Mouse (Mus musculus) adrenal gland, adult 2 months (tissue): ENCODE measurements around the gene Uqcr11. TPM values are rescaled to one million over a fixed set of nuclear protein-coding genes. Genes with fewer than 3 reads are reported as not detected.

ENCODE experiments used
- DNase-seq: peaks from one replicate; pipeline ENCODE4 v3.0.0; 2021
- polyA plus RNA-seq: library from polyadenylated mRNA; depleted of rRNA; stranded (reverse); fragments of >200 nt; gene quantifications from 2 replicates; pipeline ENCODE4 v1.2.3, GENCODE M21; 2012
- total RNA-seq, 2 experiments: library from RNA; stranded (reverse); gene quantifications; 2 replicates each; pipeline ENCODE4 v1.2.3; 2021

Gene Uqcr11
- total and polyA plus RNA-seq, 3 experiments = 714 to 2,955 (median 1,027) TPM

GRCm38 (mm10) chr10:80431570-80432386 lies 25.1 kb upstream of the Uqcr11 start:
- no peak for DNase-seq

DNA sequence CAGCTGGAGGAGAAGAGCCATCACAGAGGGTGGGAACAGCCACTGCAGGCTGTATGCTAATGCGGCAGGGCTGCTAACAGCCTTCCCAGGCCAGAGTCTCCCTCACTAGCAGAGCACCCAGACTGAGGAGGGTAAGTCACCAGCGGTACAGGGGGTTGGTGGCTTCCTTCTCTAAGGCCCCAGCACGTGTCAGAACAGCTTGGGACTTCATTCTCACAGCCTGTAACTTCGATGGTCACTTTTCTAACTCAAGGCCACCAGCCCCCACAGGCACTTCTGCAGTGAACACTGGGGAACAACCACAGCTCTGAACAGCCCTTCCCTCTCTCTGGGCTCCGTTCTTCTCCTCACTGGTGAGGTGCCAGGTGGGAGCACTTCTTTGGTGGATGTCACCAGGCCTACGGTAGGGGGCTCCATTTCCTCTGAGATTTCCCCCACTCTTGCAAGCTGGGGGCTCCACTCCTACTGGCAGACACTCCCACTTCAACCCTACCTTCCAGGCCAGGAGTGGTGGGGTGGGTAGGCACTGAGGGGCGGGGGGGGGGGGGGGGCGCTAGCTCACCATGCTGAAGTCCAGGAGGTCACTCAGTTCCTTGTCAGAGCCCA lies 23.8 kb upstream of the Uqcr11 start:
- no peak for DNase-seq

DNA sequence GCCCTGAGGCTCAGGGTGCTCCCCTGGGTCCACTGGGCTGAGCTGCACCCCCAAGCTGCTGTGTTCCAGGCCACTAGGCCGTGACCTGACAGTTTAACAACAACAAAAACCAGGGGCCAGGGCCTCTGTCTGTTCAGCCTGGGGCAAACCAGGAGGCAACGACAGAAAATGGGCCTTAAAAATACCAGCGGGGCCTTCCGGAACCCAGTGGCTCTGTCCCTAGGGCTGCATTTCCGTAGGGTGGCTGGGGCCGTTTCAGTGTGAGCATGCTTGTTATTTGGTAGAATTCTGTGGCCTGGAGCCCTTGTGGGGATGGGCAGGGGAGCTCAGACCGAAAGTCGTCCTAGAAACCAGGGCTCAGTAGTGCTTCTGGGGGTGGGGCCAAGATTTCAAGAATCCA lies 23.2 kb upstream of the Uqcr11 start:
- peak; percentile 2 for DNase-seq

DNA sequence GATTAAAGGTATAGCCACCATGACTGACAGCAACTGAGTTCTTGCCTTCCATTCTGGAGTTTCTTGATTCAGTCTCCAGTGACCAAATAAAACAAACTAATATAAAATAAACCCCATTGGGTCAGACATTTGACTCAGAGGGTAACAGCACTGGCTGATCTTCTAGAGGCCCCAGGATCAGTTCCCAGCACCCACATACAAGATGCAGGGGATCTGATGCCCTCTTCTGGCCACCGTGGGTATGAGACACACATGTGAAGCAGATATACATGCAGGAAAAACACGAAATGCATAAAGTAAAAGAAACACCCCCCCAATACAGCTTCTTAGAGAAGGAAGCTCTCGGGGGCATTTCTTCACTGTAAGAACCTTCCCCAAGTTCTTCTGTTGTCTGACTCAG lies 18.4 kb upstream of the Uqcr11 start:
- DNase-seq = no peak

DNA sequence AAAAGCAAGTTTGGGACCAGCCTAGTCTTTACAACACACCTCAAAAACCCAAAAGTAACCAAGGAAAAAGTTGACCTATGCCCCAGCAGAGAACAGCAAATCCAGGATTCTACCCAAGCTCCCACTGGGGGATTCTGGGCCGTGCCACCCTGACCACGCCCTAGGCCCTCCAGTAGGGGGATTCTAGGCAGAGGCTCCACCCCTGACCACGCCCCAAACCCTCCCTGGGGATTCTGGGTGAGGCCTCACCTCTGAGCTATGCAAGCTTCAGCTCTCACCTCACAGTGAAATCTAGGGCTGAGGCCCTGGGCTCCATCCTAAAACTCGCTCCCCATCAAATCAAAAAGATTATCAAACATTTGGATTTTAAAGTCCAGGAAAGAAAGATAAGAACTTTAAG lies 16.9 kb upstream of the Uqcr11 start:
- no peak for DNase-seq

DNA sequence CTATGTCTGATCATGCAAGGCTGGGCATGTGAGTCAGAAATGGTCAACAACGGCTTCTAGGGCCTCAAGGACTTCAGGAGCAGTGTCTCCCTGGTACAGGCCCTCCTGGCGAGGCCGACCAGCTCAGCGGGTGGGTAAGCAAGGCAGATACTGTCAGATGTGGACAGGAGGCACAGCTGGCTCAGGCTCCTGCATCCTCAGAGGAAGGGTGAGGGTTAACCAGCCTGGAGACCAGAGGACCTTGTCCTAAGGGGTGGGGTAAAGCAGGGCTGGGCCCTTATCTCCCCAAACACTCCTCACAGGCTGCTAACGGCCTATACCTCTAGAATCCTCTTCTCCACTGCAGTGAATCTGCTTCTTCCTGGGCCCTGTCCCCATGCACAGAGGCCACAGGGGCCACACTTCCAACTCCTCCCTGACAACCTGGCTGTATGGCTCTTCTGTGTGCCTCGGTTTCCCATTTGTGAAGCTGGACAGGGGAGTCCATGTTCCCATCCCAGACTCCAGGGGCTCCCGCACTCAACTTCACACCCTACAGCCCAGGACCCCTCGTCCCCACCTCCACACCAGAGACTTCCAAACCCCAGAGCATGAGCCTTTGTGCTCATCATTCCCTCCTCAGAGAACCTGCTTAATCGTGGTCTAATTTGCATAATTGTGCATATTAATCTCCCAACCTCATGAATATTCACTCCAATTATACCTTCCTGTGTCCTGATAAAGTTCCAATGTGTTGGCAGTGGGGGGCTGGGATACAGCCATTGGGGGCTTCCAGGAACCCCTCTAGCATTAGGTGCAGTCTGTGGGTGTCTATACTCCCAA lies 15.2 kb upstream of the Uqcr11 start:
- DNase-seq = peak; percentile 87

DNA sequence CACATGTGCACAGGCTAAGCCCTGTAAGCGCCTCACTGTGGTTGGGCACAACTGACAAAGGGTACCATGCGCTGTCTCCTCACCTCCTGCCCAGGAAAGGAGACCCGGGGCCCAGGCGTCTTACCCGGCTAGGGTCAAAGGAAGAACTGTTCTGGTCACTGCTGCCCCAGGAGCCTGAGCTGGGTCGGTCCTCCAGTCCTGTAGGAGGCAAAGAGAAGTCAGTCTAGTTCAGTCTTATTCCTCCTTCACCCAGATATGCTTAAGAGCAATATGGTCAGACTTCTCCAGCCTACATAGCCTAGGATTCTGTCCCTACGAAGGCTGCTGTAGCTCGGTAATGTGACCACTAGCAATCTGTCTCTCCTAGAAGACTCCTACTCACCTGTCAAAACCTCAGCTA lies 14.6 kb upstream of the Uqcr11 start:
- no peak for DNase-seq

- DNase-seq = peak; percentile 66
Observed at GRCm38 (mm10) chr10:80420729-80421128, 14.1 kb upstream of the Uqcr11 start.

- no peak for DNase-seq
Observed at GRCm38 (mm10) chr10:80419419-80419818, 12.8 kb upstream of the Uqcr11 start.

DNA sequence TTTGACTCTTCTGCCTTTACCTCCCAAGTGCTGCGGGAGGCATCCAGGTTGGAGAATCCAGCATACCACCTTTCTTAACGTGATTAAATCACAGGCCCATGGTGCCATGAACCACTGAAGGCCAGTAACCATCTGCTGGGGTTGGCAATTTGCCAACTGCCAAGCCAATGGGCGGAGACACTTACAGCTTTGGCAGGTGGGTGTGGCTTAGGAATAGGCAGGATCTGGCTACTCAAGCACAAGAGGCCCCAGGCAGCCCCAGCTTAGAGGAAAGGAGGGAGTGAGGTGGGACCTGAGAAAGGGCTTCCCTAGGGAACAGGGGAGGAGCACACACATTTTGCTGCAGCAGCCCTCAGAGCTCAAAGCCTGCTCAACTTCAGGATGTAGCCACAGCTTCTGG lies 11.7 kb upstream of the Uqcr11 start:
- peak; percentile 84 for DNase-seq

GRCm38 (mm10) chr10:80417841-80418240 lies 11.2 kb upstream of the Uqcr11 start:
- no peak for DNase-seq

GRCm38 (mm10) chr10:80417371-80417770 lies 10.7 kb upstream of the Uqcr11 start:
- no peak for DNase-seq

DNA sequence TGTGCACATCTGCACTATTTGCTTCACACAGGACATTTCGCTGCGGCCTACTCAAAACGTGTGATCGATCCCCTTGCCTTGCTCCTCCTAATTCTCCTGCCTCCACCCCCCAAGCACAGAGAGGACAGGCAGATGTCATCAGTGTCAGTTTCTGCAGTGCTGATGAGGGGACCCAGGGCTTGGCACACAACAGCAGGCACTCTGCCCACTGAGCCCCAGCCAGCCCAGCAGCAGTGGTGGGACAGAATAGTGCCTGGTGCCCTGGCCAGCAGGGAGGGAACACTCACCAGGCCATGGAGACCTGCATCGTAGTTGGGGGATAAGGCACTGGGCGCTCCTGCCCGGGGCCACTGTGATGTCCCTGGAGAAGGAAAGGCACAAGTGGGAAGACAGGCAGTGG lies 8.9 kb upstream of the Uqcr11 start:
- DNase-seq = no peak

DNA sequence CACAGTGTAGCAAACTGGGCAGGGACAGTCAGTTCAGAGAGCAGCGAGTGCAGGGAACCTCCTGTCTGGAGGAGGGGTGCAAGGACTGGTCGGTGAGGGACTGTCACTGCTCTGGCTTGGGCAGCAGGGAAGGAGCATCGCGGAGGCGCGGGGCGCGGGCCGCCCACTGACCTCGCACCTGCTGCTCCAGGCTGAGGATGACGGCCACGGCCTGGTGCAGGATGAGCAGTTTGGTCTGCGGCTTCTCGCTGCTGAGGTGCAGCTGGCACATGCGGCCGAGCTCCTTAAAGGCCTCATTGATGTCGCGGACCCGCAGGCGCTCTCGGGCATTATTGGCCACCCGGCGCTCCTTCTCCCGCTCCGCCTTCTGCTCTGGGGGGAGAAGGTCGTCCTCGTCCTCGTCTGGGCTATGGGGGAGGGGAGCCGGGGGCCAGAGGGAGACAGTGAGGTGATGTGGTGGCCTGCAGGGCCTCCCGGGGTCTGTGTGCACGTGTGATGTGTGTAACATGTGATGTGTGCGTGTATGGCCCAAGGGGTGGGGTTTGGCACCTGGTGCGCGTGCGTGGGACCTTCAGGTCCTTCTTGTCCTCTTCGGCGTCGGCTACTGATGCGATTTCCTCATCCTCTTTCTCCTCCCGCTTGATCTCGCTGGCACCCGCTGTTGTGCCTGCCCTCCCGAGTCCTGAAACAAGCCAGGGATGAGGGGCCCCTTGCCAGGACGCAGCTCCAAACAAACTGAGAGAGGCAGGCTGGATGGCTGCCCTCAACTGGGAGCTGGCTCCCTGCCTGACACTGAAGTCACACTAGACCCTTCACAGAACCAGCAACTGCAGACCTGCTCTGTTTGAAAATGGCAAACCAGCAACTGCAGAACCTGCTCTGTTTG lies 6.3 kb upstream of the Uqcr11 start:
- DNase-seq = peak; percentile 51

GRCm38 (mm10) chr10:80407924-80408323 lies 1.3 kb upstream of the Uqcr11 start:
- DNase-seq = no peak

DNA sequence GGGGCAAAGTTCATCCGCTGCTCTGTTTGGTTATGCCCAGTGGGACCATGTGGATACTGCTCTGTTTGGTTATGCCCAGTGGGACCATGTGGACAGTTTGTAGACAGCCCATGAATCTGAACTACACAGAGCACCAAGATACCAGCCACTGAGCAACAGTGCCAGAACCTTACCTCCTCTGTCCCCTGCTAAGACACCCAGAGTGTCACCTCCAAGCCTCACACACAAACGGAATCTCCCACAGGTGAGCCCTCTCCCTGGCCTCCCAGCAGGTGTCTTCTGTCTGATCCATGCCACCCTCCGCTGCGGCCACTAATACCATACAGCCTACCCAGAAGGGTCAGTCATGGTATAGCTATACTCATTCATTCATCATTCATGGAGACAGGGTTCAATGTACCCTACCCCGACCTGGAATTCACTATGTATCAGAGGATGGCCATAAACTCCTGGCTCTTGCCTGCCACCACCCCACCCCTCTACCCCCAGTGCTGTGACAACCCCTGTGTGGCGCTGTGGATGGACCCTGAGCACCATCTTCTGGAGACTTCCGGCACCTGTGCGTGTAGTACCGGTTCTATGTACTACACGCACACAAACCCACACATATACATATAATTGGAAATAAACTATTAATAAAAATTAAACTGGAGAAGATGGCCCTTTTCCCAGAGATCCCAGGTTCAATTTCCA lies 1.0 kb downstream of the Uqcr11 start:
- DNase-seq = no peak

- DNase-seq = peak; percentile 90
Observed at GRCm38 (mm10) chr10:80403044-80403692, 3.5 kb downstream of the Uqcr11 start.

DNA sequence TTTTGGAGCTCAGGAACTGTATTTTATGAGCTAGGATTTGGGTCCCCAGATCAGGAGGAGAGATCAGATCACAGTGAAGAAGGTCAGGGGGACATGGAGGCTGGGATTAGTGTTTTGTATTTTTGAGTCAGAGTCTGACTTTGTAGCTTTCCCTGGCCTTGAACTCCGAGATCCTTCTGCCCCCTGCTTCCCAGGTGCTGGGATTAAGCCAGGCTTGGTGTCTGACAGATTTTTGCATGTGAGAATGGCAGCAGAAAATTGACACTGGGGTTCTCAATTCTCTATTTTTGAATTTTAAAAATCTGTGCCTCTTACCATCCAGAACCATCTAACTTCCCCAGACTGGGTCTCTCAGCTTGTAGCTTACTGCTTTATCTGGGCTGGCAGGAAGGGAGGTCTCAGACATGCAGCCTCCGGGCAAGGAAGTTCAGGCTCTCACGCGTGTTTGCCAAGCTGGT lies 5.9 kb downstream of the Uqcr11 start:
- DNase-seq = no peak

GRCm38 (mm10) chr10:80399973-80400703 lies 6.5 kb downstream of the Uqcr11 start:
- DNase-seq = no peak
